In the genomic region with DNA sequence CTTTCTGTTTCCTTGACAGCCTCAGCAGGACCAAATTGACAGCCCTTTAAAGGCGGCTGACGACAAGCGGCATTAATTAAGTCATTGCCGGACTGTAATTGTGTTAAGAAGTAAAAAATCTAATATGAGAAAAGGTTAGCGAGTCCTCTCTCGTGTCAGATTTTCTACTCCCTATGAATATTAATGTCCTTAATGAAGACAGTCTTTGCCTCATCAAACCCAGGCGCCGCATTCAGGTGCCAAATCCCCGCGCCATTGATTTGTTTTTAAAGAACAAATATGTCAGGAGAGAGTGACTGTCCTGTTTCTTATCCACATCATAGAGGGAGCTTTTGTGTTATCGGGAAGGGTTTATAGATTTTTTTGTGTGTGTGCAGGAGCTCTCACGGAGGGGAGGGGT, we compare ENCODE assay signal across 23 mouse cellular contexts.
DNase-seq lines count a peak whose midpoint lies in the region; ATAC-seq and TF ChIP-seq lines count a peak whose summit lies in the region.
"Had no signal": no experiment of that assay in that cellular context is flagged by ENCODE, and none has a peak within 500 bp of the region (broad histone marks: within the 10 kb centered on the region; RNA-seq: fewer than 3 reads in every experiment).

No protein-coding gene starts in this region.

- peaks cover 24% of the 10 kb centered on the region for H3K4me1 ChIP-seq in forebrain, embryonic 13.5 days
- 0 out of 2 replicates have a peak, but pooled peaks cover 2% of the 10 kb centered on the region for H3K4me1 ChIP-seq in forebrain, embryonic 11.5 days (replicated peaks; ENCODE audit: control insufficient read depth, insufficient read depth, low read length)
- 0 out of 2 replicates have a peak, but pooled peaks cover 10% of the 10 kb centered on the region for H3K4me1 ChIP-seq in forebrain, postnatal 0 days (ENCODE audit: insufficient read depth)
- peaks cover 15% of the 10 kb centered on the region for H3K4me1 ChIP-seq in midbrain, embryonic 13.5 days (replicated peaks)
- H3K4me1 ChIP-seq: embryonic facial prominence, embryonic 15.5 days; limb, embryonic 12.5 days had no signal

- 0 out of 2 replicates have a peak overlapping the region, but pooled peaks have one; percentile 2 for H3K27ac ChIP-seq in forebrain, embryonic 13.5 days
- no peak overlapping the region for H3K27ac ChIP-seq in forebrain, embryonic 11.5 days (ENCODE audit: low read depth, low read length)
- H3K27ac ChIP-seq in forebrain, postnatal 0 days (ENCODE audit: low read depth, low read length) = no peak overlapping the region
- peak overlapping the region; percentile 49 for H3K27ac ChIP-seq in midbrain, embryonic 13.5 days
- H3K27ac ChIP-seq: embryonic facial prominence, embryonic 15.5 days; heart, adult 2 months; limb, embryonic 12.5 days; macrophage had no signal

- H3K9me3 ChIP-seq in forebrain, embryonic 13.5 days (replicated peaks) = no peaks in the 10 kb centered on the region
- H3K9me3 ChIP-seq in forebrain, embryonic 11.5 days (ENCODE audit: control insufficient read depth, low read length) = no peaks in the 10 kb centered on the region
- H3K9me3 ChIP-seq in forebrain, postnatal 0 days (ENCODE audit: low read length) = no peaks in the 10 kb centered on the region
- 0 out of 2 replicates have a peak, but pooled peaks cover 2% of the 10 kb centered on the region for H3K9me3 ChIP-seq in midbrain, embryonic 13.5 days
- H3K9me3 ChIP-seq: embryonic facial prominence, embryonic 15.5 days; limb, embryonic 12.5 days had no signal

- TF ChIP-seq CTCF in forebrain, postnatal 0 days (IDR thresholded peaks at IDR 0.05; ENCODE audit: low read depth) = no peak

- DNase-seq in forebrain, embryonic 11.5 days (ENCODE audit: low spot score) = no peak
- DNase-seq in MN1 (ENCODE audit: low spot score) = peak; percentile 11
- DNase-seq in forebrain, postnatal 0 days = no peak
- no peak for DNase-seq in natural killer cell, adult 2 months (ENCODE audit: low spot score in 2 of 2)
- DNase-seq in cerebellum, adult 9-10 months = no peak
- DNase-seq in urinary bladder, postnatal 14 days (ENCODE audit: low spot score) = no peak
- DNase-seq: adrenal gland, postnatal 14 days; cerebellum, adult 9-11 months; gastrocnemius, postnatal 25 days; heart, adult 2 months; kidney, adult 8-10 months; kidney, postnatal 10 days; liver, postnatal 0 days; retina, postnatal 1 day; right cerebral cortex, postnatal 25 days; spleen, adult 18-20 months had no signal

- no peak for ATAC-seq in forebrain, embryonic 13.5 days
- no peak for ATAC-seq in forebrain, embryonic 11.5 days (replicated peaks; ENCODE audit: low FRiP score)
- ATAC-seq in forebrain, postnatal 0 days = no peak
- no peak for ATAC-seq in midbrain, embryonic 13.5 days
- ATAC-seq: liver, postnatal 0 days; lung, postnatal 0 days had no signal

- WGBS in forebrain, embryonic 13.5 days = 29% methylated on average over 12 of the region's 12 CpGs
- 64% methylated on average over 12 of the region's 12 CpGs for WGBS in forebrain, embryonic 11.5 days
- 18% methylated on average over 12 of the region's 12 CpGs for WGBS in forebrain, postnatal 0 days
- WGBS in midbrain, embryonic 13.5 days = 47% methylated on average over 12 of the region's 12 CpGs

- peak overlapping the region; percentile 30; the same call in 1 of the 2 replicates for H3K9ac ChIP-seq in forebrain, embryonic 13.5 days
- H3K9ac ChIP-seq in forebrain, embryonic 11.5 days (ENCODE audit: low read length) = no peak overlapping the region
- H3K9ac ChIP-seq in forebrain, postnatal 0 days = no peak overlapping the region
- no peak overlapping the region for H3K9ac ChIP-seq in midbrain, embryonic 13.5 days (replicated peaks)
- H3K9ac ChIP-seq: embryonic facial prominence, embryonic 15.5 days; limb, embryonic 12.5 days; liver, postnatal 0 days had no signal

- H3K27me3 ChIP-seq in forebrain, embryonic 13.5 days = no peaks in the 10 kb centered on the region
- H3K27me3 ChIP-seq in forebrain, embryonic 11.5 days (ENCODE audit: control insufficient read depth, insufficient read depth, low read length) = no peaks in the 10 kb centered on the region
- H3K27me3 ChIP-seq in forebrain, postnatal 0 days (ENCODE audit: insufficient read depth, low read length) = no peaks in the 10 kb centered on the region
- H3K27me3 ChIP-seq in midbrain, embryonic 13.5 days = no peaks in the 10 kb centered on the region
- H3K27me3 ChIP-seq: embryonic facial prominence, embryonic 15.5 days; limb, embryonic 12.5 days had no signal

- no peaks in the 10 kb centered on the region for H3K36me3 ChIP-seq in forebrain, embryonic 13.5 days (ENCODE audit: poor library complexity, severe bottlenecking)
- H3K36me3 ChIP-seq in forebrain, embryonic 11.5 days (ENCODE audit: control insufficient read depth, insufficient read depth, low read length) = no peaks in the 10 kb centered on the region
- no peaks in the 10 kb centered on the region for H3K36me3 ChIP-seq in forebrain, postnatal 0 days (ENCODE audit: insufficient read depth)
- no peaks in the 10 kb centered on the region for H3K36me3 ChIP-seq in midbrain, embryonic 13.5 days
- H3K36me3 ChIP-seq: embryonic facial prominence, embryonic 15.5 days; limb, embryonic 12.5 days had no signal

- 0 out of 2 replicates have a peak overlapping the region, but pooled peaks have one; percentile 6 for H3K4me3 ChIP-seq in forebrain, embryonic 13.5 days
- no peak overlapping the region for H3K4me3 ChIP-seq in forebrain, embryonic 11.5 days (ENCODE audit: low read depth, low read length)
- H3K4me3 ChIP-seq in forebrain, postnatal 0 days (ENCODE audit: low read depth, low read length) = no peak overlapping the region
- H3K4me3 ChIP-seq in midbrain, embryonic 13.5 days (replicated peaks) = no peak overlapping the region
- H3K4me3 ChIP-seq: embryonic facial prominence, embryonic 15.5 days; heart, adult 2 months; limb, embryonic 12.5 days had no signal

- H3K4me2 ChIP-seq in forebrain, embryonic 13.5 days = peak overlapping the region; percentile 46
- no peak overlapping the region for H3K4me2 ChIP-seq in forebrain, embryonic 11.5 days (ENCODE audit: low read depth, low read length, severe bottlenecking)
- peak overlapping the region; percentile 23; the same call in 1 of the 2 replicates for H3K4me2 ChIP-seq in forebrain, postnatal 0 days (ENCODE audit: low read depth)
- H3K4me2 ChIP-seq in midbrain, embryonic 13.5 days (replicated peaks) = peak overlapping the region; percentile 17
- H3K4me2 ChIP-seq: embryonic facial prominence, embryonic 15.5 days; limb, embryonic 12.5 days; liver, embryonic 11.5 days had no signal

Comparison
In these comparisons a context has a peak if more than half of its experiments do, and no peak if none do; other contexts are left out.
1. H3K27ac ChIP-seq: peak in forebrain, embryonic 13.5 days (single experiment) and midbrain, embryonic 13.5 days (single experiment); none in forebrain, embryonic 11.5 days (single experiment) and forebrain, postnatal 0 days (single experiment).